Mouse (Mus musculus) c-Kit-positive CD71-positive TER-119-positive erythroid progenitor cells, embryonic 14.5 days (primary cell): ENCODE data around the gene Myom3.
"Not testable (repeated sequence)": the region's sequence is repeated elsewhere in the genome, so short reads cannot be mapped to it uniquely, and the experiment has no call there.

Source experiments
- DNase-seq: peaks from one replicate; pipeline ENCODE4 v3.0.0-alpha.2; 2013; ENCODE audit warnings: low spot score

Gene Myom3

DNA sequence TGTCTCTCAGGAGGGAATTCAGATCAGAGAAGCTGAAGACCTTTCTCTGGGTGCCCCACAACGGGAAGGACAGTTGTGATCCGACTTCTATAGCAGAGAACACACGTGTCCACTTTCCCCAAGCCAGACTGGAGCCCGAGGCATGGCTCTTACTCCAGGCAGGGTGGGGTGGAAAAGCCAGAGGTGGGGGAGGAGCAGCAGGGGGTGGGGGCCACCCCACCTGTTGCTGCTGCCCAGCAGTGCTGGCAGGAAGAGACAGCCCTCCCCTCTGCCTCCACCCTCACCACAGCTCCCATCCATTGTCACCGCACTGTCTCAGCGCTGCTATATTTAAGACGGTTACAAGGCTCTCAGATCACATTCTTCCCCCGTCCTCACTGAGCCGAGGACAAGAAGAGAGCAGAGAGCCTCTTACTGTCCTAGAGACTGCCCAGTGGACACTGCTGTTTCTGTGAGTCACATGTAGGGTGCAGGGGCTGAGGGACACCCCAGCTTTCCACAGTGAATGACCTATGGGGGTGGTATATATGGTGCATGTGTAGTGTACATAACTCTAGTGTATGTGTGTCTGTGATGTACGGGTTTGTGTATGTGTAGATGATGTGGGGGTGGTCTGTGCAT is at the start of gene Myom3:
TSS of gene Myom3 (plus strand) at position 360 of the 621 bp plus-strand sequence.
- no peak for DNase-seq

DNA sequence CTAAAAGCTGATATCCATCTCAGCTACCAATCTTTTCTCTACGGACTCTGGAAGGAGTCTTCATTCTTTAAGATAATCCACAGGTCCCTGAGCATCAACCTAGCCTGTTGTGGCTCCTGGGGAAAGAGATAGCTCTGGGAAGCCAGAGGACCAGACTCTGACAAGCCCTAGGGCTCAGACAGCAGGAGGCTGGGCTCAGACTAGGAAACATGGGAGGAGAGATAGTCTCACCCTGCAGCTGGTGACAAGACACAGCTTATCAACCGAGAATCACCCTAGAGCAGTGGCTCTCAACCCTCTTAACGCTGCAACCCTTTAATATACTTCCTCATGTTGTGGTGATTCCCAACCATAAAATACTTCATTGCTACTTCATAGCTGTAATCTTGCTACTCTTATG is 49.1 kb upstream of the Myom3 start:
- DNase-seq: no peak

DNA sequence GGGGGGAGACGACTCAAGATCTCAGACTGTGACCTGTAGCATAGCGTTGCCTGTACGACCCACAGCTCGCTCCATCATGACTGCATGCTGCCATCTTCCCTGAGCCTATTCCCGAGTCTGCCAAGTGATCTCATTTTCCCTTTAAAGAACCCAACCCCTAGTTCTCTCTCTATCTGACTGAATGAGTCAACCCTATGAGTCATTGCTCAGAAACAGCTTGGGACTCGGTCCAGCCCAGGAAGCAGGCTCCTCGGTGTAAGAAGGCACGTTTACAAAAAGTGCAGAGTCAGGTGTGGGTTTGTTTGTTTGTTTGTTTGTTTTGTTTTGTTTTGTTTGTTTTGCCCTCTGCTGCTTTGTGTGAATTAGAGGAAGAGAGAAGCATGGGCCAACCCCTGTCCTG is 44.7 kb upstream of the Myom3 start:
- DNase-seq: no peak

DNA sequence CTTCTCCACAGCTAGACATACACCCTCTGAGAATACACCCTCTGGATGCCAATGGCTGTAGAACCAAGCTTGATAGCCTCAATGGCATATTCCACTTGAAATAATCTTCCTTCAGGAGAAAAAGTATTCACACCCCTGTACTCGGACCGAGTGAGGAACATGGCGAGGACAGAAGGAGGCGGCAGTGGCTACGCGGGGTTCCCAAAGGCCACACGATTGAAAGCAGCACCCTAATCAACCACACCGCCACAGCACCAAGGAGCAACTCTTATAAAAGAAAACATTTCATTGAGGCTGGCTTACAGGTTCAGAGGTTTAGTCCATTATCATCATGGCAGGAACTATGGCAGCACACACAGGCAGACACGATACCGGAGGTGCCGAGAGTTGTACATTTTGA is 43.1 kb upstream of the Myom3 start:
- DNase-seq: not testable (repeated sequence)

DNA sequence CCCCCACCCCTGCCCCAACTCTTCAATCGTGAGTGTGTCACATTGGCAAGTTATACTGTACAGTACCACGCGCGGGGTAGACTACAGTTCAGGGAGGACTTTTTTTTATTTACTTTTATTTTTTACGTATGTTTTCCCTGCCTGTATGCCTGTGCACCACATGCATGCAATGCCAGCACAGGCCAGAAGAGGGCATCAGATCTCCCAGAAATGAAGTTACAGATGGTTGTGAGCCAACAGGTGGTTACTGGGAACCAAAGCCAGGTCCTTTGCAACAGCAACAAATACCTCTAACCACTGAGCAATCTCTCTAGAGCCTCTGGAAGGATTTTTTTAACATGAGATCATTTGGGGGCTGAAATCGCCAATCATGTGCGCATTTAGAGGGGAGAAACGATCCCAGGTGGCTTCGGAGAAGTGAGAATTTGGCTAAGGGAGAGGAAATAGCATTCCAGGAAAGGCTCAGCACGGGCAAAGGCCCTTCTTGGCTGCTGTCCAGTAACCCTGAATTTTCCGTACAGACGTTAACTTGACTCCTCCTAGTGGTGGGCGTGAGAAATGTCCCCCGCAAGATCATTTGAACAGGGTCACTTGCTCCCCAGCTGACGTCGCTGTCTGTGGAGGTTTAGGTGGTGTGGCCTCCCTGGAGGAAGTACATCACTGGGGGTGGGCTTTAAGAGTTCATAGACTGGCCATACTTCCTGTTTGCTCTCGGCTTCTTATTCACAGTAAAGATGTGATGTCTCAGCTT is 36.8 kb upstream of the Myom3 start:
- no peak for DNase-seq

DNA sequence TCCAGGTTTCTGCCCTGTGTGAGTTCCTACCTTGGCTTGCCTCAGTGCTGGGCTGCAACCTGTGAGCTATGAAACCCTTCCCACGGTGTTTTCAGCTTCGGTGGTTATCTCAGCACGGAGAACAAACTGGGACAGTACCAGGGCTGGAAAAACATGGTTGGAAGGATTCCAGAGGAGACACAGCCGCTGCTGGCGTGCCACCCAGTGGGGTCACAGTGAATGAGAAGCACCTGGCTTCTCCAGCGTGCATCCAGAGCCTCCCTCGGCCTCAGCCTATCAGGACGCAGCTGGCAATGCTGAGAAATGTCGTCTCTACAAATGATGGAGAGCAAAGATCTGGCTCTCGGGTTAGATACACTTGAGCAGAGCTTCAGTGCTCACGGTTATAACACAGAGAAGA is 33.1 kb upstream of the Myom3 start:
- DNase-seq: no peak

DNA sequence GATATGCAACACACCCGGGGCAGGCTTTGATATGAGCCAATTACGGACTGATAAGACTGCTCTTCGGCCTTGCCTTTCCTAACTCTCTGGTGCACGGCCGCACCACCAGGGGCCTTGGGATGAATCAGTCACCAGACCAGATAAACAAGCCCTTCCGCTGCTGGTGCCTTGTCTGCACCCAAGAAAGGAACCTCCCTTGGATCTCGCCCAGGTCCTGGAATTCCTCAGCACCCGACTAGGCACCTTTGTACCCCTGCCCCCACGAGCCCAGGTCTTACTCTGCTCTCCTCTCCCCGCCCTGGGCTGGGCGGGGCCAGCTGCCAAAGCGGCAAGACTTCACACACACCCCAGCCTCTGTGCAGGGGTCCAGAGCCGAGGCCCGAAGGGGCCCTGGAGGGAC is 31.7 kb upstream of the Myom3 start, which contains the start of gene Il22ra1:
TSS of gene Il22ra1 (plus strand) at position 356 of the 400 bp plus-strand sequence.
- DNase-seq: no peak

DNA sequence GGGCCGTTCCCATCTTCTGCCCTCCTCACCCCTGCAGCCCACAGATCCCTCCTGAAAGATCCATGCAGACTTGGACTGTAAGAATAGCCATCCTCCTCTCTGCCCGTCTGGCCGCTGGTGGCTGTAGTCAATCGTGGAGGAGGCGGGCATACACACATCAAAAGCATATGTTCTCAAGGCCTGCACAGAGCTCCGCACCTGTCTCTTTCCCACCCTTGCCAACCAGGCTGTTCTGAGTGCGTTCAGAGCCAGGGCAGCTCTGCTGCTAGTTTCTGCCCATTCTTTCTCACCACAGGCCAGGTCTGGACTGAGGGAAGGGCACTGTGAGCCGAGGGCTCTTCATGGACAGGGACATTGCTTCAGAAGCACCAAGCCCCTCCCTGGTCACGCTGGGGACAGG is 29.3 kb upstream of the Myom3 start:
- no peak for DNase-seq

DNA sequence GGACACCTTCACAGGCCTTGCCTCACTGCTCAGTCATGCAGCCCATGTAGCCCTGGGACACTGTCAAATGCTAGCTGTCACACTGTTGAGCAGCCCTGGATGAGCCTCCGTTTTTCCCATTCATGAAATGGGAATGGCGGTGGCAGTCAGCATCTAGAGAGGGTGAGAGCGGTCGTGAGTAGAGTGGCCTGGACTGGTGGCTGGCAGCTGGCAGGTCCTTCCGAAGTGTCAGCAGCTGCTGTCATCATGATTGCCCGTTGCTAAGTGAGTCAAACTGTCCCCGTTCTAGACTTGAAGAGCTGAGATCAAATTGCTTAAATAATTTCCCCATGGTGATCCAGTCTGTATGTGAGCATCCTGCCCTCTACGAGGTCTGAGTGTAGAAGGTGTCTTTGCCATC is 28.6 kb upstream of the Myom3 start:
- no peak for DNase-seq

DNA sequence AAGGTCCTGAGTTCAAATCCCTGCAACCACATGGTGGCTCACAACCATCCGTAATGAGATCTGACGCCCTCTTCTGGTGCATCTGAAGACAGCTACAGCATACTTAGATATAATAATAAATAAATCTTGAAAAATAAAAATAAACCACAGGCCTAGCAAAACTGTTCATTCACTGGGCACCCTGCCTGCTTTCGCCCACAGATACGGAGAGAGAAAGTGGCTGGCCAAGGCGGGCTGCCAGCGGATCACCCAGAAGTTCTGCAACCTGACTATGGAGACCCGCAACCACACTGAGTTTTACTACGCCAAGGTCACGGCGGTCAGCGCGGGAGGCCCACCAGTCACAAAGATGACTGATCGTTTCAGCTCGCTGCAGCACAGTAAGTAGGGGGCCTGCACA is 25.6 kb upstream of the Myom3 start:
- no peak for DNase-seq

DNA sequence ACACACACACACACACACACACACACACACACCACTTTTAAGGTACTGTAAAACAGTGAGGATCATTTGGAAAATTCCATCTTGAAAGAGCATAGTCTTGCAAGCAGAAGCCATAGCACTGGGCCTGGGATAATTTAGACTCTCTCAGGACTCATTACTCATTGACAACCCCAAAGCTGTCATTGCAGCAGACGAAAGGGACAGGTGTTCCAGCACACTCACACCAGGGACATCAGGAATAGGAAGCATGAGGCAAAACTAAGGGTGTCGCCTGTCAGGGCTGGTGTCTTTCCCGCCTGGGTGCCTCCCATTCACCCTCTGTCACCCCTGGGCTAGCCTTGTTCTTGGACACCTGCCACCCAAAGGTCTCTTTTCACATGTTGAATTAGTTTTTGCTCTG is 22.6 kb upstream of the Myom3 start:
- DNase-seq: no peak

DNA sequence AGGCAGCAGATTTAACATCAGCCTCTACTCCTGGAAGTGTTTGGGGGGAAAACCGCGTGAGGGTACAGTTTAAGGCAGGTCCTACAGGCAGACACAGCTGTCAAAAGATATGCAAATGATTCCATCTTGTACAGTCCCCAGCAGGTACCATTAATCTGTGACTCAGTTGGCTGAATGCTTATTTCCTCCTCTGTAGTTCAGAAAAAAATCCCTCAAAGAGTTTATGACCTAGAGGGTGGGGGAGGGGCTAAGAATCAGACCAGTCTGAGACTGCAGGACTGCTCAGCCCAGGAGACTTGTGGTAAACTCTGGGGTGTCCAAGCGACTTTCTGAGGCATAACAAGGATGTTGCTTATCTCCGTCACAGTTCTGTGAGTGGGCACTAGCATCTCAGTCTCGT is 21.3 kb upstream of the Myom3 start:
- DNase-seq: no peak

DNA sequence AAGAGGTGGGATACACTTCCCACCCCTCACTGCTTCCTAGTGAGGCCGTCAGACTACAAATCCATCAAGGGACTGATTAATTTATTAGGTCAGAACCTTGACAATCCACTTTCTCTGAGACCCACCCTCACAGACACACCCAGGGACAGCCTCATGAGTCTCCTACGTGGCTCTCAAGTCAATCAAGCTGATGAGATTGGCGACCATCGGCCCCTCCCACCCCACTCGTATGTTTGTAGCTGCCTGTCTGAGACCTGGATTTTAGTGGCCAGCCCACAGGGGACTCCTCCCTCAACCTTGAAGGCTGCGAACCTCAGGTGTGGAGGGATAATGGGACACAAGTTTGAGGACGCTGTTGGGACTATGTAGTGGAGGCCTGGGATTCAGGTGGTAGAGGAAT is 20.4 kb upstream of the Myom3 start:
- DNase-seq: peak; percentile 28

DNA sequence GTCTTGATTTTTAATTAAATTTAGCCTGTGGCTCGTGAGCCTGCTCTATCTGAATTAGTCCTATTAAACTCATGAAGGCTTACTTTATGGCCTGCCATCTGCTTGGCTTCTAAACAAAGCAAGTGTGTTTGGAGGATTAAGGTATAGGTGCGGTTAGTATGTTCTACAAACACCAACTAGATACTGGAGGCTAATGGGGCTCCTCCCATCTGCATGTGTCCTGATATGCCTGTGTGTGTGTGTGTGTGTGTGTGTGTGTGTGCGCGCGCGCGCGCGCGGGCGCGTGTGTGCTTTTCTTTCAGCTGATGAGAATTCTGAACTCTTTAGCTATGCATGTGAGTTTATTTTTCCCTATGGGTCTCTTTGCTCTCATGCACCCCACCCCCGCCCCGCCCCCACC is 19.8 kb upstream of the Myom3 start:
- peak; percentile 67 for DNase-seq

DNA sequence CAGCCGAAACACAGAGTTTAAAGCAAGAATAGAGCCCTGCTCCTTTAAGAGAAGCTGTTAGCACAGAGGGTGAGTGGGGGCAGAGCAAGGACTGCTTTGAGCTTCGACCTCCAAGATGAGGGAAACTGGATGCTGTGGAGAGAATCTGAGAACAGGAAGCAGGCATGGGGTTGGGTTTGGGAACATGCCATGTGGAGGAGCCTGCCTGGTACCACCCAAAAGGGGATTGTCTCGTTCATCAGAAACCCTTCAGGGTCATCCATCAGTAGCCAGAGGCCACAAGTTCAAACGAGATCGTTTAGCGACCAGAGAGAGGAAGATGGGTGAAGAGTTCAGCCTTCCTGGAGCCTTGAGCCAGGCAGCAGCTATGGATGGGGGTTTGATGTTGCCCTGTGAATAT is 16.0 kb upstream of the Myom3 start:
- no peak for DNase-seq

DNA sequence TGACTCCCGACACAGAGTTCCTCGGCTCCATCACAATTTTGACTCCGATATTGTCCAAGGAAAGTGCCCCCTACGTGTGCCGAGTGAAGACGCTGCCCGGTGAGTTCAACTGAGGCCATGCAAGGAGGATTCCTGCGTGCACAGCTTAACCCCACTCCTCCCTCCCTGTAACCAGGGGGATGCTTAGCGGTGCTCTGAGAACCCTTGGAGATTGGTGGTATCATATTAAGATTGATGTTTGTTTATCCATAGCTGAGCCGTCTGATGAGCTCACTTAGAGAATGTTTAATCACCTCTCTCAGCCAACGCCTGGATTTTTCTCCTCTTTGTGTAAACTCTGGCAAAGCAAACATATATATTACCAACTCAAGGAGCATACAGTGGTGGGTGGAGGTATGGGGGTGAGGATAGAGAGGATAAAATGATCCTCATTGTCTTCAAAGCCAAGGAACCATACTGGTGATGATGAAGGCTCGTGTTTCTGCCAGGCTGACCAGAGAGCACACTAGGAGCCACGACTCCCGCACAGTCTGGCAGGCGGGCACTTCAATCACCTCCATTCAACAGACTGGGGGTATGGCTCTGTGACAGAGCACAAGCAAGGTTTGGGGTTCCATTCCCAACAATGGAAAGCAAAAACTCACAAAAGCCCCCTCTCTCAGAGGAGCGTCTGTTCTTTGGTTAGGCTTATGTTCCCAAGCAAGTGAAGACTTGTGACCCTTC is 14.6 kb upstream of the Myom3 start:
- DNase-seq: no peak

DNA sequence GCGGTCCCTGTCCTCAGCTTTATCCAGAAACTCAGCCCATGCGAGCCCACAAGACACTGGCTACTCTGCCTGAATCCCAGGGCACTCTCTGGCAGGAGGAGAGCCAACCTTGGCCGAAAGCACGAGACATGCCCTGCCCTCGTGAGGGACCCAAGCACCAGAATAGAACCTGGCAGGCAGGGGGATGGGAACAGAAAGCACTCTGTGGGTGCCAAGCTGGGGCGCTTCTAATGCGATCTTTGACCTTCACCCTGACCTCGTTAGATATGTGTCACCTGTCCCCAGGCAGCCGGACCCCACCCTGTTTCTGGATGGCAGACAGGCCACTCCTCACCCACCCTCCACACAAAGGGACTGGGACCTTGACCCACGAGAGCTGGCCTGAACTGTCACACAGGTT is 13.9 kb upstream of the Myom3 start:
- no peak for DNase-seq

DNA sequence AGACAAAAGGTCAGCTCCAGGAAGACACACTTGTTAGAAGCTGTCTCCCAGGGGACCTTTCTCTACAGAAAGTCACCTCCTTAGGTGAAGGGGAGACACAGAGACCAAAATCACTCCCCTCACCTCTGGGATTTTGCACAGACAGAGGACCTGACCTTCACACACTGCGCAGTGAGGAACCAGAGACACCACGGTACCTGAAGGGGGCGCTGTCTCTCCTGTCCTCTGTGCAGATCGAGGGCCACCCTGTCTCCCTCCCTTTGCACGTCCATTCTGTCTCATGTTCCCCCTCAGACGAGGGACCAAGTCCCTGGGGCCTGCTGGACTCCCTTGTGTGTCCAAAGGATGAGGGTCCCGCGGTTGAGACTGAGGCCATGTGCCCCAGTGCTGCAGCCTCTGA is 8.6 kb upstream of the Myom3 start:
- no peak for DNase-seq

DNA sequence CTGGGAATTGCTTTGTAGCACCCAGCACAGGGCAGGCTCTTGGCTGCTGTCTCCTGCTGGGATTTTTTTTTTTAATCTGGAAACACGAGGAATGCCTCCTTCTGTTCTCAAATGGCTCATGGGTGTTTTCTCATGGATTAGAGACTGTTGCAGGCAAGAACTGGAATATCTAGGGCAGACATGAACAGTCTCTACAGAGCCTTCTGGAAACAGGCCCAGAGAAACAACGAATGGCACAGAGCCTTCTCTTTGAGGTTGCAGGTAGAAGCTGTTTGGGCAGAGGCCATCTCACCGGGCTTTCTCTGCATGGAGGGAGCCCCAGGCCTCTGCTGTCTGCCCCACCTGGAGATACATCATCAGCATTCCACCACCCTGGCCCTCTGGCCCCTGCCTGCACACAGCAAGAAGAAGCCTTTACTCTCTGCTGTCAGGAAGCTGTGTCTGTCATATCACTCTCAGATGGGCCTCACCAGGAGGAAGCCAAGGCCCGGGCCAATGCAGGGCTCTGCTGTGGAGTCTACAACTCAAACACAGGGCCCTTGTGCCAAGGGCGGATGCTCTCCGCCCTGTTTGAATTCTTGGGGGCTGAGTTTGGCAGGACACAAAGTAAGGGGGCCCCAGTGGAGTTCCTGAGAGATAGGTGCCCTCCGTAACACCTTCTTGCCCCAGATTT is 7.3 kb upstream of the Myom3 start:
- no peak for DNase-seq

DNA sequence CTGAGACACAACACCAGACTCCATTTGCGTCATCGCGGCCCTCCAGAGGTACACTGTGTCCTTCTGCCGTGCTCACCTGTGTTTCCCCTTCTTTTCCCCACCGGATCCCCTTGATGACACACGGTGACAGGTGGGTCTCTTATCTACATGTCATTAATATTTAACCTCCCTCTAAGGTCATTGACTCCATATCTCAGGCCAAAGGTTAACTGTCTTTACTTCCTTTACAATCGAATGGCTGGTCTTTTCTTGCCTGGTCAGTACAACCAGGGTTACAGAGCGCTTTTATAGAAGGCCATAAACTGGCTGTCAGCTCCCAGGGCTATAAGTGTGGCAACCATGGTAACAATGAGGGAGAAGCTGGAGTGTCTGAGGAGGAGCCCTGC is 6.7 kb upstream of the Myom3 start:
- DNase-seq: no peak

DNA sequence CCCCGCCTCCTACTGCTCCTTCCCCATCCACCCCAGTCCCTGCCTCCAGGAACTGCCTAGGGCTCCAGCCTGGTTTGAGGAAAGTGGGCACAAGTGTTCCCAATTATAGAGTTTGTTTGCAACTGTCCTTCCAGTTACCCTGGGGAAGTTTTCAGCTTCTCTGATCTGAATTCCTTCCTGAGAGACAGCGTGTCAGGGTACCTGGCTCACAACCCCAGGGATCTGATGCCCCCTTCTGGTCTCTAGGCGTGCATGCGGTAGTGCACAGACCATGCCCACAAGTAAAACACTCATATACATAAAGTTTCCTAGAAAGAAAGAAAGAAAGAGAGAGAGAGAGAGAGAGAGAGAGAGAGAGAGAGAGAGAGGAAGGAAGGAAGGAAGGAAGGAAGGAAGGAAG is 1.2 kb upstream of the Myom3 start:
- no peak for DNase-seq

DNA sequence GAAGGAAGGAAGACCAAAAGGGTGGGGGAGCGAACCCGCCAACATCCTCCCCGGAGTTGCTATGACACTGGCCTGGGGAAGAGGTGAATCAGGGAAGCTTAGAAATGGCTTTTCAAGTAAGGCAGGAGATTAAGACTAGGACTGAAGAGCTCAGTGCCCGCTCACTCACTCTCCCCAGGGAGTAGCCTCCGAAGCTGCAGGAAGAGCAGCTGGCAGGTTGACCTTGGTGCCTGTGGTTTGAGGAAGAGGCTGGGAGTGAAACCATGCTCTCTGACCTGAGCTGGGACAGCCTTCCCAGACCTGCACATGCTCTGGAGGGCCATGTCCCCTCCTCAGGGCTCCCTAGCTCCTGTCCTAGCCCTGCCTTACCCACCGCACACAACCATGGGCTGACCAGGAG is 690 bp upstream of the Myom3 start:
- DNase-seq: no peak

DNA sequence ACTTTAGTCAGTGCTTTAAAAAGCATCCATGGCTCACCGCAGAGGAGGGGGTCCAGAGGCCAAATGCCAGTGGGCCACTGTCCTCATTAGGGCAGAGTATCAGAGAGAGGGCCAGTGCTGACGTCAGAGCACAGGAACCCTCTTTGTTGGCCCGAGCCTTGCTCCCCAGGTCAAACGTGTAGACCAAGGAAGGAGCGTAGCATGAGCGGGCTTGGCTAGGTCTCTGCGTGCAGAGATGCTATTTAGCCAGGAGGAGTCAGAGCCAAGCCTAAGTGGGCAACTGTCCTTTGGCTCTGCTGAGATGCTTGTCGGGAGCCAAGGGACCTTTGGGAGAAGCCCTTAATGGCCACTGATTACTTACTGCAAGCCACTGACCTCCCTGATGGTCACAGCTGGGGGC is 1.5 kb downstream of the Myom3 start:
- DNase-seq: no peak
